Mouse (Mus musculus): ENCODE measurements around the gene Gm28998.
"Not testable (repeated sequence)": the region's sequence is repeated elsewhere in the genome, so short reads cannot be mapped to it uniquely, and the experiment has no call there.

The Gm28998 gene

GRCm38 (mm10) chrY:7253487-7253886 lies at the start of gene Gm28998:
TSS of gene Gm28998 (plus strand) at chrY:7253787.
- in situ Hi-C loops (cut with MboI, MseI), result not testable (repeated sequence)

Data from T-helper 1 cell (primary cell).